Mouse (Mus musculus) left cerebral cortex, postnatal 10 days (tissue): ENCODE data around the gene Krt35. TPM values are rescaled to one million over a fixed set of nuclear protein-coding genes. Genes with fewer than 3 reads are reported as not detected.

Experiments used
- DNase-seq, 2 experiments: peaks; one replicate each; pipeline ENCODE4 v3.0.0; 2021 to 2022; ENCODE audit warnings: low spot score in 2 of 2, mixed read lengths in 1 of 2; ENCODE audit errors: extremely low spot score in 1 of 2
- intact Hi-C: fragments of 180-260 bp; cut with DNase I; formaldehyde crosslinking; loops from one replicate; pipeline ENCODE4 v1.15.1; 2025
- total RNA-seq, 2 experiments: library from RNA; stranded (reverse); gene quantifications; 2 replicates each; pipeline ENCODE4 v1.2.3; 2021

The Krt35 gene
- not detected for total RNA-seq

DNA sequence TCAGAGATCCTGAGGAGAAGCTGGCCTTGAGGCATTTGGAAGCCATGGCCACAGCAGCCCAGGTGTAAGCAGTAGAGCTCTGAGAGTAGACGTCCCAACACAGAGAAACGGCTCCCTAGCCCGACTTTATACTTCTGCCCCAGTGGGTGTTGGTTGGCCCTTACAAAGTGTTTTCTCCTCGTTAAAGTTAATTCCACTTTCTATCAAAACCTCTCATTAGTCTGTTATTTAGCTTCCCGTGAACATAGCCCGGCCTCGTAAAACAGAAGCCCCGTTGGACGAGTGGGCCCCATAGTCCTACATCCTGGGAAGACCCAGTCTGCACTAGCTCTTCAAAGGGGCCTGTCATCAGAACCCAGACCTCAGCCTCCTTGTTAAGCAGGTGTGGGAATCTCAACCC lies at the start of gene Krt35:
Gene Krt35 (minus strand): TSS at position 101 of the 400 bp plus-strand sequence.
- intact Hi-C loops, result no loop called here
- DNase-seq, result no peak

DNA sequence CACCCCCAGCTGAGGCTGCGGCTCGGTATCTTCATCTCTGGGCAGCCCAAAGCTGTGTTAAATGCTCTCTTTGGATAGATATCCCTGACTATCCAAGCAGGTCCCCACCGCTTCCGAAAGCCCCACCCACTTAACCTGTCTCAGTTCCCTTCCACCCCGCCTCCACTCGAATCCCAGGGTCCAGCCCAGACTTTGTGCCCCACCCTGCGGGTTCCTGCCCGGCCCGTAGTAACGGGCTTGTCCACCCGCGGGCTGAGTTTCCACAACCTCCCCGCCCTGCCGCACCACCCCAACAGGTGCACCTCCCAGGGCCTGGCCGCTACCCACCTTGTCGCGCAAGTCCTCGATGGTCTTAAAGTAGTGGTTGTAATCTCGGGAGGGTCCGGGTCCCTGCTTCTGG lies 49.1 kb upstream of the Krt35 start:
- intact Hi-C loops, result no loop called here
- no peak for DNase-seq

DNA sequence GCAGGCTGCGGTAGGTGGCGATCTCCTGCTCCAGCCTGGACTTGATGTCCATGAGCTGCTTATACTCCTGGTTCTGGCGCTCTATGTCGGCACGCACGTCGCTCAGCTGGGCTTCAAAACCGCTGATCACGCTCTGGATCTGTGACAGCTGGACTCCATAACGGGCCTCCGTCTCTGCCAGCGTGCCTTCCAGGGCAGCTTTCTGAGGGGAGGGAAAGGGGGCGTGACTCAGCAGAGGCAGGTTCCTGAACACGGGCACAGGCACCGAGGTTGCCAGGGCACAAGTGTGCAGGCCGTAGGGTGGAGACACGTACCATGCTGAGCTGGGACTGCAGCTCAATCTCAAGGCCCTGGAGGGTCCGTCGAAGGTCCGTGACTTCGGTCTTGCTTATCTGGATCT lies 44.9 kb upstream of the Krt35 start:
- no peak for DNase-seq
- intact Hi-C loops, result no loop called here

DNA sequence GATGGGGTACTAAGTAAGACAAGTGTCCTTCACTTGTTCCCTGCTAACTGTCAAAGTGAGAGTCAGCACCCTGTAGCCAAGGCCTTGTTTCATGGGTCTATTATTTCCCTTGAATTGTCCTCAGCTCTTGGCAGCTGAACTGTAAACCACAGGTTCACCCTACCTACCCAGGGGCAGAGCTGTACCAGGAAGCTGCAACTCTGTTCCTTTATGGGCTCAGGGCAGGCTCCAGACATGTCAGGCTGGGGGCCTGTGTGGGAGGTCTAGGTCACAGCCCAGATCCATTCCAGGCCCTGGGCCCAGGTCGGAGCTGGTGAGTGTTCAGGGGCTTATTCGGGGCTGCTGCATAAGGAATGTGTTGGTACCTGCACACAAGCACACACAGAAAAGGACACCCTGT lies 43.4 kb upstream of the Krt35 start:
- intact Hi-C loops, result no loop called here
- no peak for DNase-seq

DNA sequence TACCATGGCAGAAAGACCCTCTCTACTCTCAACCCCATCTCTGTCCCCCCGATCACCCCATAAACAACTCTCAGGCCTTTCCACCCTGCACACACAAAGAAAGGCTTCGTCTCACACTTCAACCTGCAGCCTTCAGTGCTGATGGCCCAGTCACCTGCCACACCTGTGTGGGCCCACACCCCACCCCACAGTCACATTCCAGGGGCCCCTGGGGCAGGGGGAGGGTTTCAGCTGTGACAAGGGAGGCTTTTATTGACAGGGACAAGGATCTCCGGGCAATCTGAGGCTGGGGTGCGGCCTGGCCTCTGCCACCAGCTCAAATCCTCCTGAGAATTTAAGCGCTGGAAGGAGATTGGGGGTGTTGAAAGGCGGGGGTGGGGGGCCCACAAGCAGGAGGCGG lies 42.8 kb upstream of the Krt35 start:
- DNase-seq, result no peak
- intact Hi-C loops, result no loop called here

DNA sequence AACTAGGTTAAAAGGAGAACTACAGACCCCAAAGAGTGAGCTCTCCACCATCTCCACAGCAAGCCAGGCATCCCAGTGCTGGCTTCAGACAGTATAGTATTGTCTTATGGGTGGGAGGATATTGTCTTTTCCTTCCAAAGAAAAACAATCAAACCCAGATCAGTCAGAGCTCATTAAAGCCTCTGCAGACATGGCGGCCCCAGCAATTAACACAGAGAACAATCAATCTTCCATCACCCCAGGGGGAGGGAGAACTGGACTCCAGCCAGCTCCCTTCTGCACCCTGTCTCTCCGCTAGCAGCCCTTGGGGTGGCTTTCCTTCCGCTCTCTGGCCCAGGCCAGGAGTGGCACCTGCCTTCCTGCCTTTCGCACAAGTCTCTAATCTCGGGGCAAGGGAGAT lies 41.7 kb upstream of the Krt35 start:
- intact Hi-C loops, result no loop called here
- DNase-seq, result peak in 1 of 2 experiments; percentile 39

DNA sequence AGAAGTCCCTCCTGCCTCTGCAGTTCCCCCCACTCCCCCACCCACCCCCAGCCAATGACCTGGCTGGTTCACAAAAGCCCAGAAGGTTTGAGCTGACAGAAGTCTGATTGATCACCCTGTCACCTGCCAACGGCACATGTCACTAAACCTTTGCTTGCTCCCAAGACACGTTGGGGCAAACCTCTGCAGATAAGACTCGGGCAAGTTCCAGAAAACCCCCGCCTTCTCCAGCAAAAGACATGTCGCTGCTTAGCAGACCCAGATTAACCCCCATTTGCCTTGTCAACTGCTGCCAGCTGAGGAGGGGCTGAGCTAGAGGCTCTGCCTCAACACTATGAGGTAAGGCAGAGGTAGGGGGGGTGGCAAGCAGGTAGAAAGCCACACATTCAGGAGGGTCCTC lies 40.5 kb upstream of the Krt35 start:
- DNase-seq, result no peak
- intact Hi-C loops, result no loop called here

DNA sequence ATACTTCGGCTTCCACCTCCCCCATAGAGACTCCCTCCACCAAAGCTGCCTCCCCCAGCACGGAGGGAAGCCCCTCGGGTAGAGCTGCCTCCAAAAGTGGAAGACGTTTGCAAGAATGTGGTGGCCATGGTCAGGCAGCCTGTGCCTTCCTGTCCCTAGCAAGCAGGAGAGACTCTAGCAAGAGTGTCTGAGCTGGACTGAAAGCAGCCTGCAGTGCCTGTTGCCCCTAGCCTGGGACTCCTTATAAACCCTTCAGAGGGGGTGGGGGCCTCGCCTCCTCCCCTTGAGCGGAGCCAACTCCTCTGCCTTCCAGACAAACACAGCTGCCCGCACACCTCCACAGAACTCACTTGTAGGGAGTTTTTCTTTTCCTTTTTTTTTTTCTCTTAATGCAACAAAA lies 39.7 kb upstream of the Krt35 start, which contains the start of gene Krt15:
Gene Krt15 (minus strand): TSS at position 198 of the 400 bp plus-strand sequence.
- intact Hi-C loops, result no loop called here
- DNase-seq, result no peak

DNA sequence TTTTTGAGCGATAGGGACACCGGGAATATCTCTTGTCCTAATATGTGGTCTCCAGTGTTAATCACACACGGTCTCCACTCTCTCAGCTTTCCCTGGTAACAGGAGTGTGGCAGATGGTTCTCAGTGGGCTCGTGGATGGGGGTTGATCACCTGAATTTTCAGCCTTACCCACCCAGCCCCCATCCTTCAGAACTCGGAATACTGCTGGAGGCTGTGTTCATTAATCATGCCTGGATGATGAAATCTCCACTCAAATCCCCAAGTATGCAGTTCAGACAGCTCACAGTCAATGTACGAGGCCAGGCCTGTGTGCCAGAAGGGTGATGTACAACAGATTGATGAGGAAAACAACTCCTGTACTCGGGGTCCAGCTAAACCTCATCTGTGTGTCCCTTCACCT lies 28.9 kb upstream of the Krt35 start:
- intact Hi-C loops, result no loop called here
- no peak for DNase-seq

DNA sequence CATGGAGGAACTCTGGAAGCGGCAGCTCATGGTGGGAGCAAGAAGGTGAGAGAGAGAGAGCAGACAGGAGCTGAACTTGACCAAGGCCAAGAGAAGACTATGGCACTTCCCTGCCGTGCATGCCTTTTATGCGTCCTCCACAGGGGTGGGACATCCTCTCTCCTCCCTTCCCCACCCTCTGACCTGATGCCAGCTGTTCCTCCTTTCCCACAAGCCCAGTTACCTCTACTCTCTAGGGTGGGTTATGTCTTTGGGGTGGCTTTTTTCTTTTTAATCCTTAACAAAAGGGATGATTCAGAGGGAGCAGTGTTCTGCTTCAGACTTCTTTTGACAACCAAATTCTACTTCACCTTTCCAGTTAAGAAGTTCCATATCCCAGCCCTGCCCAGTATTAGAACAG lies 25.4 kb upstream of the Krt35 start, which contains the start of gene Krt13:
Gene Krt13 (minus strand): TSS at position 101 of the 400 bp plus-strand sequence.
- DNase-seq, result no peak
- intact Hi-C loops, result no loop called here

DNA sequence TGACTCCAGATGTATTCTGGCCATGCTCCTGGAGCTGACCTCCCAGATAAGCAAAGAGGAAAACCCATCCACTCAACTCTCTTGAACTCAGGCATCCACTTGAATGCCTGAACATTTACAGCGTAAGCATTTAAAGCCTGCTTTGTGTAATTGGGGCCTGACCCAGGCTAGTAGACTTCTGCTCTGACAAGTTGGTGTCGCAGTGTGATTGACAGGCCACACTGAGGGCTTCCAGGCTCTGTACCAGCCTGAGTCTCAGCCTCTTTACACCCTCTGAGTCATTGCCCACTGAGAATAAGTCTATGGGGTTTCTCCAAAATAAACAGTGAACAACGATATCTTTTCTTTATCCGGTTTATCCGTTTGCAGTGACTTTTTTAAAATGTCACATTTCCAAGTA lies 24.3 kb upstream of the Krt35 start:
- DNase-seq, result no peak
- intact Hi-C loops, result no loop called here

DNA sequence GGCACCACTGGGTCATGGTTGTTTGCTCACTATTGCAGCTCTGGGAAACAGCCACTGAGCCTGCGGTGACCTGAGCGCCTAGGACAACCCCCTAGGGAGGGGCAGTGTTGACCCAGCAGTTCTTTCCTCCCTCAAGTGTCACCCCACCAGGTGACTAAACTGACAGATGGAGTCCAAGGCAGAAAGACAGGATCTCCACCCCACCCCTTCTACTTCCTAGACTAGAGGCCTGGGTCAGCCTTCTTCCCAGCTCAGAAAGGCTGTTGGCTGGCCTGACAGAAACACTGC lies 17.6 kb upstream of the Krt35 start:
- intact Hi-C loops, result no loop called here
- no peak for DNase-seq

DNA sequence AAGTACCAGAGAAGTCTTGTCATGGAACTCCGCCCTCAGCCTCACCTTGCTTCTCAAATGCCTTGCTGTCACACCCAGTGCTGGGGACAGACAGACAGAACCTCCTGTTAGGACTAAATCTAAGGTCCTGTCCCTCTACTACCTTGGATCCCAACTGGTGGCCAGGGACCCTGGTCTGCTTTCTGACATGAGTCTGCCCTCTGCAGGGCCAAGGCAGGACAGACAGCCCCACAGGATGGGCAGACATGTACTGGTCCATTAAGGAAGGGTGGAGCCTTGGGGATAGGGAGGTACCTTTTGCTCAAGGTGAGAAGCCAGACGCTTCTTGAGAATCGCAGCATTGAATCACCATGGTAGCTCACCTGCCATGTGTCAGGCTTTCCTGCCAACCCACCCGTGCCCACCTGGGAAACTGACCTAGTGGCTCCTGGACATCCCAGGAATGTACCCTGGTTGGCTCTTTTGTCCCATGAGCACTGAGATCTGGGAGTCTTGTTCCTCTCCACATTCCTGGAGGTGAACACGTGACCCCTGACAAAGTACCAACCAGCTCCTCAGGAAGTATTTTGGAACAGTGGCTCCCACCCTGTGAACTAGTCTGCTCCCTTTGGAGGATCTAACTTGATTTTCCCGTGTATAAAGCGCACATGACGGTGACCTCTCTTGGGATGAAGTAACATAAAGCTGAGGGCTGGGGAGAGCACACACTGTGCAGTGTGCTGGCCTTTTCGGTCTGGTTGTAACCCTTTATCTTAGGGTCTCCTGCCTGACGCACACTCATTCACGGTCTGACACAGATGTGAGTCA lies 17.1 kb upstream of the Krt35 start:
- intact Hi-C loops, result no loop called here
- DNase-seq, result no peak

DNA sequence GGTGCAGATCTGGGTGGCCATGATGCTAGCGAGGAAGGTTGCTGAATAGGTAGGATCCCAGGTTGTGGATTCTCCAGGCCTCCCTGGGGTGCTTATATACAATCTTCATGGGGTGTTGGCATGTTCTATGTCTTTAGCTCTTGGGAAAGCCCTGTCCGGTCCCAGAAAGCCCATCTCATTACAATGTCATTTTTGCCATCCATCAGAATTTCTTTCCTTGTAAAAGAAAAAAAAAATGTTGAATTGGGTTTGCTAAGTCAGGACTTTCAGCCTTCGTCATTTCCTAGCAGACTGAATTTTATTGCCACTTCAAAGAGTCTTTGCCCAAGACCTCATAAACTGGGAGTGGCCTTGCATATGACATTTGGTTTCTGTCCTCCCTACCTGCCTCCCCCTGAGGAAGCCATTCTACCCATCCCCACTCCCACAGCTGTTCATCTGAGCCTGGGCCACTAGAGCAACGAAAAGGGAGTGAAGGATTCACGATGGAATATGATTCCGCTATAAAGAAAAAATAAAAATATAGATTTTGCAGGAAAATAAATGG lies 9.6 kb upstream of the Krt35 start, which contains the start of gene Krt36:
Gene Krt36 (minus strand): TSS at position 51 of the 547 bp plus-strand sequence.
- intact Hi-C loops, result no loop called here

DNA sequence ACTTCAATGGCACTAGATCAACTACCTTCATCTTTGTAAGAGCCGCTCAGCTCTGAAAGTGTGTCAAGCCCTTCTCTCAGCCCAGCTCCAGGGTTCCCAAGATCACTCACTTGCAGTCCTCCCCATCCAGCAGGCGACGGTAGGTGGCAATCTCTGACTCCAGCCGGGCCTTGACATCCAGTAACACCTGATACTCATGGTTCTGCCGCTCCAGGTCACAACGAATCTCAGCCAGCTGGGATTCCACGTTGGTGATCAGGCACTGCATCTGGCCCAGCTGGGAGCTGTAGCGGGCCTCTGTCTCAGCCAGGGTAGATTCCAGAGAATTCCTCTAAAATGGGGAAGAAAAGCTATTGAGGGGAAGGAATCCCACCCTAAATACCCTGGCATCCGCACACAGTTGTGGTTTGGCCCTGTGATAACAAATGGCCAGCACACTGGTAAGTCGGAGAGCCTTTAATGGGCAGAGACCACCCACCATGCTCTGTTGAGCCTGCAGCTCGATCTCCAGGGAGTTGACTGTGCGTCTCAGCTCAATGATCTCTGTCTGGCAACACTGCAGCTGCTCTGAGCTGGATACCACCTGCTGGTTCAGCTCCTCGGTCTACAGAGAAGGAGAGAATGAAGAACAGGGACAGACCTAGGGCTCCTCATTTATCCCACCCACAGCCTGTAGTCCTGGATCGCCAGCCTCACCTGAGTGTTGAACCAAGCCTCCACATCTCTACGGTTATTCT lies 6.8 kb upstream of the Krt35 start:
- intact Hi-C loops, result no loop called here
- DNase-seq, result no peak

More for the DNA sequence above, 9.6 kb upstream of the Krt35 start, which contains the start of gene Krt36:
- no peak for DNase-seq

DNA sequence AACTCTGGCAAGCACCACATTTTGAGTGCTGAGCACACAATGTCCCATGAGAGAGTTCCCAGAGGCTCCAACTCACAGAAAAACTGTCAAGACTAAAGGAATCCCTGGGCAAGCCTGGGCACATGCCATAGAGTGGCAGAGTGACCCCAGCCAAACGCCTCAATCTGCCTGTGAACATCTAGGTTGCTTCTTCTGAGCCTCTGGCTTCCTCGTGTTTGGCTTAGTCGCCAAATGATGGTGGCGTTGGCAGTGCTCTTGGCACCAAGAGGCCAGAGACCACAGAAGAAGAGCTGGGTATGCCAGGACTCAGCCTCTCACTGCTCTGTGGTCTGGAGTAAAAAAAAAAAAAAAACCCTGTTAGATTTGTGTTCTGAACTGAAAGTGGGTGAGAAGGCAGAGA lies 4.3 kb upstream of the Krt35 start:
- intact Hi-C loops, result no loop called here
- DNase-seq, result no peak

DNA sequence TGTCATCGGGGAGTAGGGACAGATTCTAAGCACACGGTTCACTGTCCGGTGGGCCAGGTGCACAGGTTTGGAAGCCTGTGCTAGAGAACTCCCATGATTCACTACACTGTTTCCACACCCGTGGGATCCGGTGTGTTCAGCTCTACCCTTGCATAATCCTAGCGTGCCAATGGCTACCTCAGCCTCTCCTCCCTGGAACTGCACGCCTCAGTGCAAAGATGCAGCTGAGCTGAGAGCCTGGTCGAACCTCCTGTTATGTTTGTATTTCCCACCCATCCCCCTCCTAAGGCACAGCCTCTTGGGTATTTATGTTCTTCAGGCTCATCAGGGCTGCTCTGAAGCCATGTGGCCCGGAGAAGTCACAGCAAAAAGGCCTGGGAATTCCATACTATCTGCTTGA lies 1.8 kb upstream of the Krt35 start:
- no peak for DNase-seq
- intact Hi-C loops, result no loop called here

DNA sequence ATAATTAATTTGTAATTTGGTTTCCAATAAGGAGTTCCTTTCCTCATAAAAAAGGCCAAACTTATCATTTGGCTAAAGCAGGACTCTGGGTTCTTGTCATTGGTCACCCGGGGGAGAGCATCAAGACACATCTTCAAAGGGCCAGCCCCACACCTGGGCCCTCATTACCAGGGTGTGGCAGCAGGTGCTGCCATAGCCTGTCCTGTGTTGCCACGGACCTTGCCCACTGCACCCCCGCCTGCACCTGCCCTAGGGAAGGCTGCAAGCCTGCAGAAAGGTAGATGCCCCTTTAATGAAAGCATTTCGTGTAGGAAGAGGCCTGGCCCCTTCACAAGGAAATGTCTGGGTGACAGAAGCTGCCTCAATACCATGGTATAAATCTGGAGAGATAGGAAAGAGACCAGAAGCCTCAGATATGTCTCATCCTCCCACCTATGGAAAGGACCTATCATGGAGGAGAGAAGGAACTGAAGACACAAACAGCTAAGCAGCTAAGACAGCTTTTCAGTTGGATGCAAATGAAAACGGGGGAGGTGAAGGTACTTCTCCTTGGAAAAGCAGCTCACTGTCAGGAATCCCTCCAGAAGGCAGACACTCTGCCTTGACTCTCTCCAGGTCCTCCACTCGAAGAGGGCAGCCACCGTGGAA lies 7.5 kb downstream of the Krt35 start:
- intact Hi-C loops, result no loop called here
- DNase-seq, result no peak

DNA sequence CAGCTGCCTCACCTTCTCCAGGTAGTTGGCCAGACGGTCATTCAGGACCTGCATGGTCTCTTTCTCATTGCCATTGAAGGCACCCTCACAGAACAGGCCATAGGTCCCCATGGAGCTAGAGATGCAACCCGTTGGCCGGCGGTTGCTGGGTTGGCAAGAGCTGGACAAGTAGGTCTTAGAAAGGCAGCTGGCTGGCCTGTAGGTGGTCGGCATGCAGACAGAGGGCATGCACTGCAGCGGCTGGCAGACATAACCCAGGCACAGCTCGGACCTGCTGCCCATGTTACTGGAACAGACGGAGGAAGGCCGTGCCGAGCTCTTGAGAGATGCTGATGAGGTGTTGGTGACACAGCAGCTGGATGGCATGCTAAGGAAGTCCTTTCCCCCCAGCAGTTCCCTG lies 8.2 kb downstream of the Krt35 start, which contains the start of gene Krt32:
Gene Krt32 (minus strand): TSS at position 366 of the 400 bp plus-strand sequence.
- no peak for DNase-seq
- intact Hi-C loops, result no loop called here
